Mouse (Mus musculus): ENCODE data around the gene Ccdc61. TPM values are rescaled to one million over a fixed set of nuclear protein-coding genes. Genes with fewer than 3 reads are reported as not detected.
"Not testable (repeated sequence)": the region's sequence is repeated elsewhere in the genome, so short reads cannot be mapped to it uniquely, and the experiment has no call there.

The Ccdc61 gene
- total RNA-seq, 2 experiments from 2014 or later = 9.9 to 10.5 TPM

DNA sequence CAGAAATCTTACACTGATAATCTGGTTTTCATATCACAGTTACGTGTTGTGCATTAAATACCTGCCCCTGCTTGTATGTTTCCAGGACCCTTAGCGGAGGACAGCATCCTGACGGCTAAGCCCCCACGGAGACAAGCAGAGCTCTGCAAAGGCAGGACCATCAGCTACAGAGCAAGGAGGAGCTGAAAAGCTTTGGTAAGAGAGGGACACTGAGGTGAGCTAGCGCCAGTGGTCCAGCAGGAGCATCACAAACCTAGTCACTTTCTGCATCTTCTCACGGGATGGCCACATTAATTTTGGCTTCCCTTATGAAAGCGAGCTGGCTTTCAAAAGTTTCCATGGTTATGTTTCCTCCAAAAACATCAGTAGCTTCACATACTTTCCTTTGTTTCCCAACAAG lies 37.4 kb downstream of the Ccdc61 start:
- no peak for DNase-seq (ENCODE audit: low spot score in 2 of 2)
- intact Hi-C loops (cut with DNase I) = loop anchor here (1.0 to 10.0 kb wide), 4 partner anchors 36 to 1801 kb away; partner anchors contain the start of genes Mill2 and Psg16

DNA sequence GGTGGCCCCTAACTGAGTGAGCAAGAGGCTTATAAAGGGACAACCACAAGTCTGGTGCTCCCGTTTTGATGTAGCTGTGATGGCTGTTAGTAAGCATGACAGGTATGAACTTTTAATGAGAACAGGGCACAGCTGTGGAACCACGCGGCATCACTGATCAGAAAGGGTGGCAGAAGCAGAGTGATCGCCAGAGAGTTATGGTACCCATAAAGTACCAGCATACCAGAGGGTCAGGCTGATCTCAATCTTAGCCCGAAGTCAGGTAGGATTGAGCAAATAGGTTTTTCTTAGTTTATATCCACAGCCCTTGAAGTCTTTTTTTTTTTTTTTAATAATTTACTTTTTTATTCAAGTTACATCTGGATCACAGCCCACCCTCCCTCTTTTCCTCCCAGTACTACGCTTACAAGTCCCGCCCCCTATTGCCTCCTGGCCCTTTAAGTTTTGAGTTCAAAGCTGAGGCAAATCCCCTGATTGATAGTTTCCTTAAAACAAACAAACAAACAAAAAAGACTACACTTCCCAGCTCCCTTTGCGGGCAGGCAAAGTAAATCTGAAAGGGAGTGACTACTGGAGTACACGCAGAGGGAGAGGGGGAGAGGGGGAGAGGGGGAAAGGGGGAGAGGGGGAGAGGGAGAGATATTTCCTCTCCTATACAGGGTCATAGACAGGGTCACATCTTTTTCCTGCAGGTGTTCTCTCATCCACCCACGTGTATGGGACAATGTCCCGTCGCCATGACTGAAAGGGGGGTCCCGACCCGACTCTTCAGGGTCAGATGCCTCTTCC lies 38.0 kb downstream of the Ccdc61 start:
- intact Hi-C loops (cut with DNase I) = loop anchor here (5.0 to 10.0 kb wide), 3 partner anchors 35 to 1800 kb away; partner anchors contain the start of genes Mill2 and Psg16

GRCm38 (mm10) chr7:18871031-18871430 lies 39.2 kb downstream of the Ccdc61 start, which contains the start of gene Pglyrp1:
Pglyrp1 (plus strand) TSS chr7:18871331.
- not testable (repeated sequence) for DNase-seq (ENCODE audit: low spot score in 2 of 2)
- intact Hi-C loops (cut with DNase I) = loop anchor here (5.0 to 10.0 kb wide), 3 partner anchors 34 to 1799 kb away; partner anchors contain the start of genes Mill2 and Psg16

More for the DNA sequence above, 38.0 kb downstream of the Ccdc61 start:
- no peak for DNase-seq (ENCODE audit: low spot score in 2 of 2)

DNA sequence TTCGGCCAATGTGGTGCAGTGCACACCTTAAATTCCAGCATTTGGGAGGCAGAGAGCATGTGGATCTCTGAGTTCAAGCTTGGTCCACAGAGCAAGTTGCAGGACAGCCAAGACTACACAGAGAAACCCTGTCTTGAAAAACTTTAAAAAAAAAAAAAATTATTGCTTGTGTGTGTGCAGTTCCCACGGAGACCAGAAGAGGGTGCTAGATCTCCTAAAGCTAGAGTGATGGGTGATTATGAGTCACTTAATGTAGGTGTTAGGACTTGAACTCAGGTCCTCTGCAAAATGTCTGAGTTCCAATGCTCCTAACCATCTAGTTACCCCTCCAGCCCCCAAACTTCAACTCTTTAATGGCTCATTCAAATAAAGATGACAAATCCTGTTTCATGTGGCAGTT lies 41.7 kb downstream of the Ccdc61 start:
- no peak for DNase-seq (ENCODE audit: low spot score in 2 of 2)
- intact Hi-C loops (cut with DNase I) = no loop called here

GRCm38 (mm10) chr7:18862801-18863200 lies 47.4 kb downstream of the Ccdc61 start:
- intact Hi-C loops (cut with DNase I) = no loop called here
- DNase-seq (ENCODE audit: low spot score in 2 of 2) = no peak

DNA sequence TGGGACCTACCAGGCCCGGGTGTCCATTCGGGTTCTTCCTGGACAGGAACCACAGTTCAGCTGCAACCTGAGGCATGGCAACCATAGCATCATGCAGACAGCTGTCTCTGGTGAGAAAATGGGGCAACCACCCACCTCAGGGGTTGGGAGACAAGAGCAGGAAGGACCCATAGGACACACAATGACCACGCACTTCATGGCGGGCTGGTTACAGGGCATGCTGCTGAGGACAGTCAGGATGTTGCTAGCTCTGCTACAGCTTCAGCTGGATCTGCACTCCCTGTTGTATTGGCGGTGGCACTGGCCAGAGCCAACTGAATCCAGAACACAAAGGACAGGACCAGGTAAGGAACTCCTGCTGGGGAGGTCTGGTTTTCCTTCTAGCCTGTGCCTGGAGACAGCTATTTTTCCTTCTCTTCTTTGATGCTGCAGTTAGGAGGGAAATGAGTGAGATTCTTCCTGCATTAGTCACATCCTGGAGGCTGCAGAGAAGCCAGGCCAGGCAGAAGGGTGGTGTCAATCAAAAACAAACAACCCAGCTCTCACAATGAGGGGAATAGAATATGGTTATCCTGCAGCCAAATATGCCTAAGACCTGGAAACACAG lies 51.8 kb downstream of the Ccdc61 start:
- intact Hi-C loops (cut with DNase I) = no loop called here
- peak in 1 of 2 experiments; percentile 12 for DNase-seq (ENCODE audit: low spot score in 2 of 2)

GRCm38 (mm10) chr7:18848395-18848794 lies 61.8 kb downstream of the Ccdc61 start:
- intact Hi-C loops (cut with DNase I) = no loop called here
- DNase-seq (ENCODE audit: low spot score in 2 of 2) = no peak

DNA sequence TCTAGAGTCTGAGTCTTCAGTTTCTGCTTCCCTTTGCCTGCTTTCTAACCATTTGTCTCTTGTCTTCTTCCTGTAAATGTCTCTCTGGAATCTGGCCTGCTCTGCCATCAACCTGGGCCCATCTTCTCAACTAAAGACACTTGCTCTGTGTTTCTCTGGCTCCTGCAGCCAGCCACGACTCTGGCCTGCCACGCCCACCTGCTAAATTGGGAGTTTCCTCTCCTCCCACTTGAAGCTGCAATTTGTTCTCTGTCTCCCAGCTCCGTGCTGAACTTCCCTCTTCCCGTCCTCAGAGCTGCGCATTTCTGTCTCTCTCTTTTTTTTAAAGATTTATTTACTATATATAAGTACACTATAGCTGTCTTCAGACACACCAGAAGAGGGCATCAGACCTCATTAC lies 65.4 kb downstream of the Ccdc61 start:
- DNase-seq (ENCODE audit: low spot score in 2 of 2) = no peak
- intact Hi-C loops (cut with DNase I) = no loop called here

DNA sequence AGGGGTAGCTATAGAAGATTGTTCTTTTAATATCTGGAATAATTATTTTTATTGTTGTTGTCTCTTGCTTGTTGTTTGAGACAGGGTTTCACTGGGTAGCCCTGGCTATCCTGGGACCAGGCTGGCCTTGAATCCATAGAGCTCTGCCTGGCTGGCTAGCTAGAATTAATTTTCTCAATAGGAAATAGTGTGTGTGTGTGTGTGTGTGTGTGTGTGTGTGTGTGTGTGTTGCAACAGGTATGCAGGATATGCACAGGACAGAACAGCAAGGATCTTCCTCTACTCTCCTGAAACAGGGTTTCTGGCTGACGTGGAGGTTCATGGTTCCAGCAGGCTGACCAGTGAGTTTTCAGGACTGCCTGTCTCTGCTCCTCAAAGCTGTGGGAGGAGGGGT lies 69.0 kb downstream of the Ccdc61 start:
- intact Hi-C loops (cut with DNase I) = no loop called here
- DNase-seq (ENCODE audit: low spot score in 2 of 2) = no peak

Other genes with a start within 250 kb of the Ccdc61 start
- gene Psg20, start 224.2 kb downstream of the Ccdc61 start, total RNA-seq (2021) = not detected
- not detected for gene Psg22, start 192.3 kb downstream of the Ccdc61 start, total RNA-seq (2021)
- gene Psg19, start 111.9 kb downstream of the Ccdc61 start, total RNA-seq (2021) = not detected
- gene Psg17, start 88.8 kb downstream of the Ccdc61 start, total RNA-seq (2021) = not detected
- 1 to 10 TPM; 1.8 to 2.1 TPM for gene Mill2, start 70.4 kb downstream of the Ccdc61 start, total RNA-seq (2021)
- gene Pglyrp1, start 39.1 kb downstream of the Ccdc61 start, total RNA-seq (2021) = 10 to 100 TPM; 23.2 to 26.3 TPM
- gene Nova2, start 15.5 kb upstream of the Ccdc61 start, total RNA-seq (2021) = 10 to 100 TPM; 78.2 to 84.6 TPM
- gene Nanos2, start 77.0 kb upstream of the Ccdc61 start, total RNA-seq (2021) = under 1 TPM; 0.53 to 0.76 TPM
- gene Mypop, start 80.8 kb upstream of the Ccdc61 start, total RNA-seq (2021) = 10 to 100 TPM; 50.4 to 53.3 TPM
- gene Irf2bp1, start 93.6 kb upstream of the Ccdc61 start, total RNA-seq (2021) = 10 to 100 TPM; 46.7 to 48.3 TPM
- not detected for gene Foxa3, start 113.1 kb upstream of the Ccdc61 start, total RNA-seq (2021)
- gene Sympk, start 114.0 kb upstream of the Ccdc61 start, total RNA-seq (2021) = 100 to 1,000 TPM; 122 to 133 TPM
- gene Rsph6a, start 144.3 kb upstream of the Ccdc61 start, total RNA-seq (2021) = under 1 TPM; 0.14 to 0.30 TPM
- 100 to 1,000 TPM; 138 to 142 TPM for gene Dmwd, start 165.8 kb upstream of the Ccdc61 start, total RNA-seq (2021)
- gene Dmpk, start 173.4 kb upstream of the Ccdc61 start, total RNA-seq (2021) = 10 to 100 TPM; 25.0 to 37.5 TPM
- gene Six5, start 184.2 kb upstream of the Ccdc61 start, total RNA-seq (2021) = 1 to 10 TPM; 1.6 to 2.2 TPM
- under 1 TPM; 0.25 to 0.32 TPM for gene Gm4969, start 208.0 kb upstream of the Ccdc61 start, total RNA-seq (2021)
- gene Fbxo46, start 209.4 kb upstream of the Ccdc61 start, total RNA-seq (2021) = 10 to 100 TPM; 12.5 to 14.4 TPM
- 10 to 100 TPM; 15.5 to 16.0 TPM for gene Qpctl, start 238.9 kb upstream of the Ccdc61 start, total RNA-seq (2021)
- gene Snrpd2, start 239.3 kb upstream of the Ccdc61 start, total RNA-seq (2021) = 10 to 100 TPM; 72.8 to 77.5 TPM

All from left cerebral cortex, postnatal 25 days (tissue).